Mouse (Mus musculus) layer of hippocampus, adult 9-10 months (tissue): ENCODE results near the gene Ctsz.
A peak's percentile ranks its signal among the peaks of the same experiment; 100 is the strongest.

Experiments
- DNase-seq: peaks from one replicate; pipeline ENCODE4 v3.0.0; 2022; ENCODE audit warnings: low spot score

Gene Ctsz

GRCm38 (mm10) chr2:174438737-174439449 is at the start of gene Ctsz:
TSS of gene Ctsz (minus strand) at chr2:174439039.
- DNase-seq = no peak

- no peak for DNase-seq
These were observed 48.2 kb upstream of the Ctsz start for GRCm38 (mm10) chr2:174487005-174487404.

GRCm38 (mm10) chr2:174478746-174479145 is 39.9 kb upstream of the Ctsz start:
- no peak for DNase-seq

- DNase-seq = no peak
These were observed 38.9 kb upstream of the Ctsz start for GRCm38 (mm10) chr2:174477543-174478319.

GRCm38 (mm10) chr2:174473550-174473927 is 34.7 kb upstream of the Ctsz start:
- no peak for DNase-seq

GRCm38 (mm10) chr2:174472818-174473549 is 34.1 kb upstream of the Ctsz start, which contains the start of gene Prelid3b:
TSS of gene Prelid3b (minus strand) at chr2:174473081.
- DNase-seq = peak; percentile 96

- no peak for DNase-seq
These were observed 33.6 kb upstream of the Ctsz start for GRCm38 (mm10) chr2:174472407-174472806.

- no peak for DNase-seq
These were observed 32.1 kb upstream of the Ctsz start for GRCm38 (mm10) chr2:174470786-174471405.

- DNase-seq = no peak
These were observed 31.5 kb upstream of the Ctsz start for GRCm38 (mm10) chr2:174470333-174470732.

GRCm38 (mm10) chr2:174463789-174464523 is 25.1 kb upstream of the Ctsz start, which contains the start of gene Atp5e:
TSS of gene Atp5e (minus strand) at chr2:174464105.
- DNase-seq = peak; percentile 89

GRCm38 (mm10) chr2:174463370-174463769 is 24.5 kb upstream of the Ctsz start:
- no peak for DNase-seq

- no peak for DNase-seq
These were observed 20.5 kb upstream of the Ctsz start for GRCm38 (mm10) chr2:174459365-174459764.

- no peak for DNase-seq
These were observed 14.8 kb upstream of the Ctsz start for GRCm38 (mm10) chr2:174453681-174454080.

GRCm38 (mm10) chr2:174450353-174450752 is 11.5 kb upstream of the Ctsz start, which contains the start of gene Tubb1:
TSS of gene Tubb1 (plus strand) at chr2:174450695.
- no peak for DNase-seq

GRCm38 (mm10) chr2:174448405-174448804 is 9.6 kb upstream of the Ctsz start:
- no peak for DNase-seq

GRCm38 (mm10) chr2:174446905-174447304 is 8.1 kb upstream of the Ctsz start:
- DNase-seq = no peak

GRCm38 (mm10) chr2:174446492-174446891 is 7.7 kb upstream of the Ctsz start:
- DNase-seq = no peak

- DNase-seq = no peak
These were observed 6.2 kb upstream of the Ctsz start for GRCm38 (mm10) chr2:174445018-174445417.

- DNase-seq = no peak
These were observed 5.5 kb upstream of the Ctsz start for GRCm38 (mm10) chr2:174444359-174444758.

- DNase-seq = no peak
These were observed 4.2 kb upstream of the Ctsz start for GRCm38 (mm10) chr2:174443046-174443445.

GRCm38 (mm10) chr2:174442460-174442859 is 3.6 kb upstream of the Ctsz start:
- DNase-seq = no peak
